Mouse (Mus musculus): ENCODE data around the gene Col15a1.

- no peak for TF ChIP-seq POLR2A (IDR thresholded peaks at IDR 0.05; ENCODE audit: low read depth, low read length)
- no peak for TF ChIP-seq CTCF (IDR thresholded peaks at IDR 0.05; ENCODE audit: borderline replicate concordance, insufficient read depth, low read length)
Observed at GRCm38 (mm10) chr4:47220544-47220943, 12.6 kb downstream of the Col15a1 start.
